Mouse (Mus musculus): ENCODE measurements around the gene Slc38a7. TPM values are rescaled to one million over a fixed set of nuclear protein-coding genes. Genes with fewer than 3 reads are reported as not detected.

Slc38a7 gene
- 19.7 and 19.9 TPM in 2 replicates for polyA plus RNA-seq (2016; fragmentation: Nextera tagmentation; extraction: Ambion mirVana)

DNA sequence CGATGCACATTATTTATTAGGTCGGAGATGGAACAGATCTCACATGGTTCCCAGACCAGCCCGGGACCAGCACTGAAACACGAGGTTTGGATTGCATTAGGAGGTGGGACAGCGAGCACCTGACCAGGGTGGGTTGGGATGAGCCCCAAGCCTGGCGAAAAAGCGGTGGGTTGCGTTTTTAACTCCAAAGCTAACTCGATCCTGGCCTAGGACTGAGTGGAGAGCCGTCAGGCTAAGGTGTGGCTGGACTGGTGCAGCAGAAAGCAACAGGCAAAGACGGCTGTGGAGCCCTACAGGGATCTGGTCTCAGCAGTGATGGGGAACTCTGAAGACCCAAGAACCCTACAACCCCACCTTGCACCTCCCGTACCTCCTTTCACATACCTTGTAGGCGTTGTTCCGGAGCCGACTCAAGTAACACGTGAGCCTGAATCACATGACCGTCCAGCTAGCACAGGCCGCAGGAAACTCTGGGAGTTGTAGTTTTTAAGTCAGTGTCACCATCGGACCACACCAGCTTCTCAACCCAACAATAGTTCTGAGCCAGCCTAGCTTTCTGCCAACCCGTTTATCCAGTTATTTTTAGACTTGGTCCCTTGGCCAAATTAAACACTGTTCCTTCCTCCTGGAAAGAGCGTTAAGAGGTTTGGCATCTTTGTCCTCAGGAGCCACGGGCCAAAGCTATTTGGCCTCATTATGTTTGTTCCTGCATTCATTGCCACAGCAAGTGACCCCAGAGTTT is at the start of gene Slc38a7:
Slc38a7 (minus strand) TSS at position 438 of the 742 bp plus-strand sequence.
- 12% methylated on average over 22 of the region's 22 CpGs for WGBS
- H3K9ac ChIP-seq (replicated peaks): peak within 1 kb of the TSS; percentile 68
- no peak within 1 kb of the TSS for H3K27ac ChIP-seq (replicated peaks)
- peaks cover 14% of the 10 kb centered on the region for H3K4me1 ChIP-seq
- H3K4me2 ChIP-seq (replicated peaks): peak within 1 kb of the TSS; percentile 83
- ATAC-seq (ENCODE audit: low FRiP score, low read depth): peak; percentile 98
- H3K9me3 ChIP-seq: no peaks in the 10 kb centered on the region
- no peaks in the 10 kb centered on the region for H3K27me3 ChIP-seq
- H3K36me3 ChIP-seq: peaks cover 4% of the 10 kb centered on the region
- H3K4me3 ChIP-seq: peak within 1 kb of the TSS; percentile 71

DNA sequence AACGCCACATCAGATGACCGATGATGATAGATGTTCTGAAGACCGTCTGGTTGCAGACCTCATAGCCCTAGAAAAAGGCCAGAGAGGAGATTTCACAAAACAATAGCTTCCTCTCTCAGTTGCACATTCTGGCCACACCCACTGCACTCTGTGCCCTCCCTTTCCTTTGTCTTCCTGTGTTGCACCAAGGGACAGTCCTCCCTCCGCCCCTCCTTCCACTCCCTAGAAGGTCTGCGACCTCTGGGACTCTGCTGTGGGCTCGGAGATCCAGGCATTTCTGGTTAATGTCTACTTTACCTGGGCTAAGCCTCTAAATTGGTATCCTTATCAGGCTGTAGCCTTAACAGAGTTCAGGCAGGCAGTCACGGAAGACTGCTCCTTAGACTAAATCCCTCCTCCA is 48.5 kb upstream of the Slc38a7 start:
- Histone ChIP-seq H3K4me2 (replicated peaks) (0 out of 2 replicates have a peak overlapping the region, but pooled peaks have one; percentile 4), H3K36me3 (no peaks in the 10 kb centered on the region), H3K4me3 (no peak overlapping the region), H3K9ac (replicated peaks) (no peak overlapping the region), H3K27me3 (no peaks in the 10 kb centered on the region), H3K9me3 (no peaks in the 10 kb centered on the region), H3K27ac (replicated peaks) (no peak overlapping the region), H3K4me1 (peaks cover 5% of the 10 kb centered on the region)
- no peak for ATAC-seq (ENCODE audit: low FRiP score, low read depth)
- WGBS: 23% methylated on average over 7 of the region's 7 CpGs

DNA sequence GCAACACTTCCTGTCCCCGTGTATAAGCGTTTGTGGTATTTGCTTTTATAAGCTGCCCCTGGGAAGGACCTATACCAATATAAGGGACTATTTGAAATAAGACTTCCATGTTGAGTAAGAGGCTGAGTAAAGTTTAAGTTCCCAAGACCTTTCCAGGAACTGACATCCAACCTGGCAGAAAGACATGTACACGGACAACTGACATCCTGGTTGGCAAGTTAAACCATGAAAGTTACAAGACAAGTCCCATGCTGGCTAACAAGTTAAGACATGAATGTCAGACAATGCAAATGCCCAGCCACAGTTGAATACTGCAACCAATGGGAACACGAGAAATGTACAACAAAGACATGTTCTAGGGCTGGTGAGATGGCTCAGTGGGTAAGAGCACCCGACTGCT is 40.4 kb upstream of the Slc38a7 start:
- ATAC-seq (ENCODE audit: low FRiP score, low read depth): no peak
- no peaks in the 10 kb centered on the region for H3K36me3 ChIP-seq
- 81% methylated on average over 5 of the region's 5 CpGs for WGBS
- H3K4me3 ChIP-seq: no peak overlapping the region
- no peak overlapping the region for H3K4me2 ChIP-seq (replicated peaks)
- H3K4me1 ChIP-seq: no peaks in the 10 kb centered on the region
- H3K27me3 ChIP-seq: no peaks in the 10 kb centered on the region
- H3K9me3 ChIP-seq: no peaks in the 10 kb centered on the region
- H3K9ac ChIP-seq (replicated peaks): no peak overlapping the region
- no peak overlapping the region for H3K27ac ChIP-seq (replicated peaks)

DNA sequence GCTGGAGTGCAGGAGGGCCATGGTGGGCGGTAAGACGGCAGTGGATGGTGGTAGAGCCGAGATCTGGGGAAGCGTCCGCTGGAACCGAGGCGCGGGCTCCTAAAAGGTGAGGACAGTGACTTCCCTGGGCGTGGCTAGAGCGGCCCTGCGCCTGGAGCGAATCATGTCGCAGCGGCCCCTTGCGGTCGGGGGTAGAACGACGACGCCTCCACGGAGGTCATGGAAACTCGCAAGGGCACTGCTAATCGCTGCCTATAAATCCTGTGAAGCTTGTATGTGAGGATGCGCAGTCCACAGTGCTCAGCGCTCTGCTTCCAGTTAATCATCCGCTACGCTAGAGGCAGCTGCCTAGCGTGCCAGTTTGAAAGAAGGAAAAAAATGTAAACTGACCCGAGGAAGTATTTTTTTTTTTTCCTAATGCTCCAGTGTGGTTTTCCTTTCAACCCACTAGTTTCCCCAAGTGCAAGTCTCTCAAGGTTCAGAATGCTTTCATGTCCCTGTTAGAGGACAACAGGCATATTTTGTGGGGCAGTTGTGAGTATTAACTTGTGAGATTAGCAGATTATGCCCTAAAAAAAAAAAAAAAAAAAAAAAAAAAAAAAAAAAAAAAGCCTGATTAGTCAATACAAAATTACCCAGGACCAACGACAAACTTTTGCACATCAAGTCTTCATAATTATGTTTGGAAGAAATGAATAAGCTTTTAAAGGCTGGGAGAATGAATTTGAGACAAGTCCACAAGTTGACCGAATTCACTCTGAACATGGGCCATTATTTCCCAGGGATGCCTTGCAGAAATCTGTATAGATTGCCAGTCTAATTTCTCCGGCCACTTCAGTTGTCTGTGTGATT is 35.2 kb upstream of the Slc38a7 start, which contains the start of gene Got2:
Got2 (minus strand) TSS at position 263 of the 852 bp plus-strand sequence.
- Histone ChIP-seq H3K36me3 (no peaks in the 10 kb centered on the region), H3K9me3 (no peaks in the 10 kb centered on the region), H3K4me2 (replicated peaks) (peak within 1 kb of the TSS; percentile 68), H3K9ac (replicated peaks) (peak within 1 kb of the TSS; percentile 71), H3K4me3 (peak within 1 kb of the TSS; percentile 90), H3K27me3 (no peaks in the 10 kb centered on the region), H3K4me1 (peaks cover 25% of the 10 kb centered on the region), H3K27ac (replicated peaks) (peak within 1 kb of the TSS; percentile 81)
- WGBS: 8% methylated on average over 31 of the region's 31 CpGs
- peak; percentile 84 for ATAC-seq (ENCODE audit: low FRiP score, low read depth)

DNA sequence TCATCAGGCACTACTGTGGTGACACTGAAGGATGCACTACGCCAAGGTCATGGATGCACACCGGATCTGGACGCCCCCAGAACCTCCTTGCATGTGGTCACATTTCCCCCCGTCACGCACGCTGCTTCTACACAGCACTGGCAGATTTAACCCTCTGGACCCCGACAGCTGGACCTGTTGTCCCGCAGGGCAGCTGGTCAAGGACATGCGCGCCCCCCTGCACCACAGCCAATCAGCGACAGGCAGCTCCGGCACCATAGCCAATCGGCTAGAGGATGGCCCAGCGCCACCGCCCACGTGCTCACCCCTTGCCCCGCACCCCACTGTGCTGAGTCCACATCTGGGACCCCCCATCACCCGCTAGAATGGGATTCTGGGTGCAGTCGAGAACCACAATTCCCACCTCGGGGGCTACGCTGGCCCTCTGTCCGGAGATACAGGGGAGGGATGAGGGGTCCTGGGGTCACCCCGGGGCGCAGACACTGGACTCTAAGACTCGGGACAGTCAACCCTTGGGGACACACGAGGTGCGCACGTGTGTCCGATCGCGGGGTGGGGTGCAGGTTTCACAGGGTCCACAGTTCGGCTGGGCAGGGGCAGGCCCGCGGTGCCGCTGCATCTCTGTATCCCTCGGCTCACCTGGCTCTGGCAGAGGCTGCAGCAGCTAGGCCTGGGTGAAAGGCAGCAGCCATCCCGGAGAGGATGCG is 34.4 kb upstream of the Slc38a7 start:
- H3K27me3 ChIP-seq: no peaks in the 10 kb centered on the region
- under 1% methylated on average over 38 of the region's 38 CpGs for WGBS
- no peaks in the 10 kb centered on the region for H3K9me3 ChIP-seq
- peak overlapping the region; percentile 68 for H3K4me2 ChIP-seq (replicated peaks)
- ATAC-seq (ENCODE audit: low FRiP score, low read depth): peak; percentile 97
- peaks cover 25% of the 10 kb centered on the region for H3K4me1 ChIP-seq
- H3K4me3 ChIP-seq: peak overlapping the region; percentile 90
- peak overlapping the region; percentile 81 for H3K27ac ChIP-seq (replicated peaks)
- H3K36me3 ChIP-seq: no peaks in the 10 kb centered on the region
- peak overlapping the region; percentile 71 for H3K9ac ChIP-seq (replicated peaks)

DNA sequence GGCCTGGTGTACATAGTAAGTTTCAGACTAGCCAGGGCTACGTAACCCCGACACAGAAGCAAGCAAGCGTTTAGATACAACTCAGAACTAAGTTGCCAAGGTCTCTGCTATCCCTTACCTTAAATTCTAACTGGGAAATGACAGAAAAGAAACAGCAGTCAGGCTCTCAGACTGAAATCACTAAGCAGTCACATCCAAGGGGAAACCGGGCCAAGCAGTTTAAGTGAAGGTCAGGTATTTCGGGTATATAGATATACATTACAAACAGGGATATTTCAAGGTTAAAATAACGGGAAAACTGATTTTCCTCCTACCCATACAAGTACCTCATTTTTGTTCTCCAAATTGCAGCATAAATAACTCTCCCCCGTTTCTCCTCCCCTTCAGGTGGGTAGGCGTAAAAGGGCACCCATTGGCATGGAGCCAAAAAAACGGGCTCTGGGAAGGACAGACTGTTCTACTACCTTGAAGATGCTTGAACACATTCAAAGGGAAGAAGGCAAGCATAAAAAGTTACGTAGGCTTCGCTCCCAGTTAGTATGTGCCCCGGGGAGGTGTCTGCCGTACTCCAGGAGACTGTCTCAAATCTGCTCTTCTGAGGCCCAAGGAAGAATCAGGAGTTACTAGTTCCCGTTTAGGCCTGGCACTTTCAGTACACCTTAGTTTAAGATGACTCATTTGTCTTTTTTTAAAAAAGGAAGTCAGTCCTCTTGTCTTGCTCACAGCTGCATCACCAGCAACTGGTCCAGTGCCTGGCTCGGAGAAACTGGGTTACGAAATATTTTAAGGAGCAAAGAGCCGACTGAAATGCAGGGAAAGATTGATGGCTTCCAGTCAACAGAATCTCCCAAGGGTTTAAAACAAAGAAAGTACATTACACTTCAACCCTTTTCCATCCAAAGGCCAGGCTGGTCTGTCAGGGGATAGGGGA is 33.6 kb upstream of the Slc38a7 start:
- Histone ChIP-seq H3K9me3 (no peaks in the 10 kb centered on the region), H3K9ac (replicated peaks) (peak overlapping the region; percentile 71), H3K4me2 (replicated peaks) (peak overlapping the region; percentile 68), H3K4me1 (peaks cover 25% of the 10 kb centered on the region), H3K4me3 (peak overlapping the region; percentile 90), H3K27me3 (no peaks in the 10 kb centered on the region), H3K27ac (replicated peaks) (0 out of 2 replicates have a peak overlapping the region, but pooled peaks have one; percentile 81), H3K36me3 (no peaks in the 10 kb centered on the region)
- 81% methylated on average over 17 of the region's 17 CpGs for WGBS
- no peak for ATAC-seq (ENCODE audit: low FRiP score, low read depth)

DNA sequence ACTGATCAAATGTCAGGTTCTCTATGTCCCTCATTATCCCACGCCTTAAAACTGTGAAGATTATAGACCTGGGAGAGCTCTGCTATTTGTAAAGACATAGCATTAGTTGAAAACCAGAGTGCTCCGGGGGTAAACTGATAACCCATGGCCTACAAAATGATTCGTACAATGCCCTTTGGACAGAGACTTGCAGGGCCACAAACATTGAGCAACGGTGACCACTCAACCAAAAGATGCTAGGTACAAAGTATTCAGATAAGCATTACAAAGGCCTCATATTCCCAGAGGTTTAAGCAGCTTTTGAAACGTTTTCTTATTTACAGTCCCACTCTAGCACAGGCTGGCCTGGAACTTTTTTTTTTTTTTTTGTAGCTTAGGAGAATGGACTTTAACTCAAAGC is 32.6 kb upstream of the Slc38a7 start:
- Histone ChIP-seq H3K4me3 (no peak overlapping the region), H3K36me3 (no peaks in the 10 kb centered on the region), H3K4me2 (replicated peaks) (no peak overlapping the region), H3K27me3 (no peaks in the 10 kb centered on the region), H3K4me1 (peaks cover 25% of the 10 kb centered on the region), H3K9me3 (no peaks in the 10 kb centered on the region), H3K27ac (replicated peaks) (no peak overlapping the region), H3K9ac (replicated peaks) (no peak overlapping the region)
- ATAC-seq (ENCODE audit: low FRiP score, low read depth): no peak
- WGBS: 80% methylated on average over 5 of the region's 5 CpGs

DNA sequence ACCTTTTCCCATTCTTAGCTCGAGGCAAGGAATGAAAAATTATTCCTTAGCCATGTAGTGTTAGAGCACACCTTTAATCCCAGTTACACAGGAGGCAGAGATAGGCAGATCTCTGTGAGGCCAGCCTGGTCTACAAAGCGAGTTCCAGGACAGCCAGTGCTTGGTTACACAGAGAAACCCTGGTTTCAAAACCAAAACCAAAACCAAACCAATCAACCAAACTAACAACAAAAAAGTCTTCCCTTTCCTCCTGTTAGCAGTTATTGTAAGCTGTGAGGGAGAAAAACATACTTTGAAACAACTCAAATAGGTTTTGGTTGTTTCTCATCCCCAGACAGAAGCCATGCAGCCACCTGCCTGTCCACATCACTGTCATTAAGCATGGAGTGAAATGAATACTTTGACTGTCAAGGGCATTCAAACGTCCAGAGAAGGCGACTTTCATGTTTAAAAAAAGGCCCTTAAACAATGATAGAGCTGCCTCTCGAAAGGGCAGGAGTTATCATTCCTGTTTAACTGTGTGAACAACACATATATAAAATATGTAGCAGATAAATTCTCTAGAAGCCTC is 32.0 kb upstream of the Slc38a7 start:
- Histone ChIP-seq H3K36me3 (no peaks in the 10 kb centered on the region), H3K27me3 (no peaks in the 10 kb centered on the region), H3K4me2 (replicated peaks) (no peak overlapping the region), H3K9me3 (no peaks in the 10 kb centered on the region), H3K9ac (replicated peaks) (no peak overlapping the region), H3K4me3 (no peak overlapping the region), H3K27ac (replicated peaks) (no peak overlapping the region), H3K4me1 (peaks cover 25% of the 10 kb centered on the region)
- ATAC-seq (ENCODE audit: low FRiP score, low read depth): no peak
- 76% methylated on average over 5 of the region's 5 CpGs for whole genome bisulfite sequencing

DNA sequence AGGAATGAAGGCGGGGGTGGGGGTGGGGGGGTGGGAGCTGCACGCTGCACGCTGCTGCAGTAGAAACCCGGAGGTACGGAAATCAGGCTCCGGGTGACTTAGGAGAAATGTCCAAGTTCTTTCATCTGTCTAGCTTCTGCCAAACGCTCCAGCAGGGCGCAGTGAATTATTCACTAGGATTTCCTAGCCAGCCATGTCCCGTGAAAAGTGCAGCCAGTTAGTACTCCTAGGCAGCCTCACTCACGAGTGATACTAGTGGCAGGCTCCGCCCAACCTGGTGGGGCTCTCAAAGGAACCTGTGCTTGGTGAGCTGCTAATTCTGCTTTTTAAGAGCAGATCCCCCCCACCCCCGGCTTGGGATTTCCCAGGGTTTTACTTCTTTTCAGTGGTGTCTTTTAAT is 31.2 kb upstream of the Slc38a7 start:
- ATAC-seq (ENCODE audit: low FRiP score, low read depth): no peak
- no peaks in the 10 kb centered on the region for H3K9me3 ChIP-seq
- peaks cover 25% of the 10 kb centered on the region for H3K4me1 ChIP-seq
- WGBS: 86% methylated on average over 12 of the region's 12 CpGs
- H3K4me2 ChIP-seq (replicated peaks): no peak overlapping the region
- no peaks in the 10 kb centered on the region for H3K27me3 ChIP-seq
- H3K4me3 ChIP-seq: no peak overlapping the region
- no peak overlapping the region for H3K9ac ChIP-seq (replicated peaks)
- H3K27ac ChIP-seq (replicated peaks): no peak overlapping the region
- H3K36me3 ChIP-seq: no peaks in the 10 kb centered on the region

DNA sequence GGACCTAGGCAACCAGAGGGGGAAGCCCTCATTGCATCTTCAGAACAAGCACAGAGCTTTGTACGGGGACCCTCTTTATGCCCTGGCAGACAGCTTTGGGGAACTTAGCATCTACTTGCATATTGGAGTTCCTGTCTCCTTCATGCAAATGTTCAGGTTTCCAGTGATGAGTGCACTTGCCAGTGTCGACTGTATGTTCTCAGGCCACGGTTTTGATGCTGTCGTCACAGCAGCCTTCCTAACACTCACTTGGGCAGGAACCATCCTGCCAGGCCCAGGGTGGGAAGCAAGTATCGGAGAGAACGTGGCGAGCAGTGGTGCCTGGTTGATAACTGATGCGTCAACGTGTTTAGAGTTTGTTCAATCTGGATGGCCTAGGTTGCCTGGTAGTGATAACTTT is 28.9 kb upstream of the Slc38a7 start:
- no peak for ATAC-seq (ENCODE audit: low FRiP score, low read depth)

DNA sequence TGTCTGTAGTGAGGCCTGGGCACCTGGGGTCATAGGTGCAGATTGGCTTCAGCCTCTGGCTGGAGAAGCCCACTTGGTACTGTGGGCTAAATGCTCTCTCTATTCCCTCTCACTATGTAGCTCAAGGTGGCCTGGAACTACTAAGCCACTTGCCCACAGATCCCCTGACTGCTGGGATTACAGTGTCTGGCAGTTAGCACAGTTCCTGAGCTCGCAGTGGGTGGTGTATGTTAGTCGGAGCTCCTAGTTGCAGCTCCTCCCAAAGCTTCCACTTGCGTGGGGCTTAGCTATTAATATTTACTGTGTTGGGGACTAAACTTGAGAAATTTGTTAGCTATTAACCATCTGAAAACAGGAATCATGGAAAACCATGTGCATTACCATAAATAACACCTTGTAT is 28.2 kb upstream of the Slc38a7 start:
- WGBS: 86% methylated on average over 3 of the region's 3 CpGs
- ATAC-seq (ENCODE audit: low FRiP score, low read depth): no peak
- H3K4me3 ChIP-seq: no peak overlapping the region
- peaks cover 12% of the 10 kb centered on the region for H3K36me3 ChIP-seq
- H3K4me1 ChIP-seq: peaks cover 28% of the 10 kb centered on the region
- H3K4me2 ChIP-seq (replicated peaks): no peak overlapping the region
- H3K27me3 ChIP-seq: no peaks in the 10 kb centered on the region
- no peak overlapping the region for H3K9ac ChIP-seq (replicated peaks)
- H3K9me3 ChIP-seq: no peaks in the 10 kb centered on the region
- no peak overlapping the region for H3K27ac ChIP-seq (replicated peaks)

More for the DNA sequence above, 28.9 kb upstream of the Slc38a7 start:
- no peak overlapping the region for H3K27ac ChIP-seq (replicated peaks)
- H3K36me3 ChIP-seq: peaks cover 6% of the 10 kb centered on the region
- H3K4me3 ChIP-seq: no peak overlapping the region
- H3K27me3 ChIP-seq: no peaks in the 10 kb centered on the region
- 91% methylated on average over 9 of the region's 9 CpGs for WGBS
- peaks cover 34% of the 10 kb centered on the region for H3K4me1 ChIP-seq
- H3K9ac ChIP-seq (replicated peaks): no peak overlapping the region
- no peaks in the 10 kb centered on the region for H3K9me3 ChIP-seq
- H3K4me2 ChIP-seq (replicated peaks): no peak overlapping the region
